Mouse (Mus musculus) gastrocnemius, postnatal 4 days (tissue): ENCODE results near the gene Ripply1. TPM values are rescaled to one million over a fixed set of nuclear protein-coding genes. Genes with fewer than 3 reads are reported as not detected.

Experiments
- DNase-seq, 2 experiments: peaks; one replicate each; pipeline ENCODE4 v3.0.0; 2021 to 2022; ENCODE audit warnings: low spot score in 2 of 2, mixed read lengths in 2 of 2
- long read RNA-seq, 2 experiments: library from polyadenylated mRNA; stranded (forward); transcript quantifications; one replicate each; pipeline ENCODE4 v2.0.0; 2021
- total RNA-seq, 2 experiments: library from RNA; stranded (reverse); gene quantifications; 2 replicates each; pipeline ENCODE4 v1.2.3; 2021

Gene Ripply1
- 1 to 10 TPM; 2.8 to 3.7 TPM for total RNA-seq
- long read RNA-seq, experiment 1 = 0 reads
- long read RNA-seq, experiment 2, partial matches to known transcripts = 0 of 1 reads
- long read RNA-seq, experiment 2, other reads (novel, unspliced or antisense) = 1 of 1 reads

DNA sequence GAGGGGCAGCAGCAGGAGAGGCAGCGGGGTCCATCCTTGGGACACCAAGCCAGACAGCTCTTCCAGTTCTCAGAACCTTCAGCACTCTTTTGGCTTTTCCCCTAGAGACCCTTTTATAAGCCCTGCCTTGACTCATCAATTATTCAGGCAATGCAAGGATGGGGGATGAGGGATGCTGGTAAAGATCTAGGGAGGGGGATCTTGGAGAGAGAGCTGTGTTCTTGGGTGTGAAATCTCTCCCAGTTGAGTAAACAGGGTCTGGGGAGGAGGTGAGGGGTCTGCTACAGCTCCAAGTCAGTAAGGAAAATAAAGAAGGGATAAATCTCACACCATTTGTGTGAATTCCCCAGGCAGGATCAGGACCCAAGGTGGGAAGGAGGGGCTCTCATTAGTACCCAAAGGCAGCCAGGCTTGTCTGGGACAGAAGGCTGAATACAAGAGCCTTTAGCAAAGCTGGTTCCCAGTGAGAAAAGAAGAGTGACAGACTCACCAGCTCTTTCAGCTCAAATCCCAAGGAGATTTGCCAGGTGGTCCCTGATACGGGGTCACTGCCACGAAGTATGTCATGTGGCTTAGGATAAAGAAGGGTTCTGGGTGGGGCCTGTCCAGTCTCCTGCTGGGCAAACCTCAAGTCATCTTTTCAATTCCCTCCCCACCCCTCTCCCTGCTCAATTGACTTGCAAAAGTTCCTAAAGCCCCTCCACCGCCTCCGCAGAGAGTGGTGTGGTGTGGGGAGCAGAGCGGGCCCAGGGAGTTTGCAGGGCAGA is at the start of gene Ripply1:
Ripply1 (minus strand) TSS at position 76 of the 767 bp plus-strand sequence.
- no peak for DNase-seq

DNA sequence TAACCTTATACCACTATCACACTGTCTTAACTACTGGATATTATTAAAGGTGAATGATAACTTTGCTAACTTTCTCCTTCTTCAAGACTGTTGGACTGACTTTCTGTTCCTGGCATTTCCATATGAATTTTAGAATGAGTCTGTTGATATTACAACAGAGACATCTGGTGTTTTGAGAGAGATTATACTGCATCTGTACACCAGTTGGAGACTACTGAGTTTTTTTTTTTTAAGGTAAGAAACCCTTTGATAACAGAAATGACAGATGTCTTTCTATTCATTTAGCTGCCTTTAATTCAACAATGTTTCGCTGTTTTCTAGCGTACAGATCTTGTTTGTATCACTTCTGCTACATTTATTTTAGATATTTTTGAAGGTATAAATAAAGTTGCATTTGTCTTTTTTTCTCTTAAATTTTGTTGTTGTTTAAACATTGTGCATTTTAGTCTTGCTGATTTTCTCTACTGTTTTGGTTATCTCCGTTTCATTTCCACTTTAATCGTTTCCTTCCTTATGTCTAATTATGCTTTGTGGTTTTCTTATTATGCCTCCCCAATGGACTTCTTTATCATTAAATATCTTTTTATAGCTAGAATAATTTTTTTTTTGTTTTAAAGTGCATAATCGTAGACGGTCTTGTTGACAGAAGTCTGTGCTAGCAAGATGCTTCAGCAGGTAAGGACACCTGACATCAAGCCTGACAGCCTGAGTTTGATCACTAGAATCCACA is 46.4 kb upstream of the Ripply1 start:
- no peak for DNase-seq

DNA sequence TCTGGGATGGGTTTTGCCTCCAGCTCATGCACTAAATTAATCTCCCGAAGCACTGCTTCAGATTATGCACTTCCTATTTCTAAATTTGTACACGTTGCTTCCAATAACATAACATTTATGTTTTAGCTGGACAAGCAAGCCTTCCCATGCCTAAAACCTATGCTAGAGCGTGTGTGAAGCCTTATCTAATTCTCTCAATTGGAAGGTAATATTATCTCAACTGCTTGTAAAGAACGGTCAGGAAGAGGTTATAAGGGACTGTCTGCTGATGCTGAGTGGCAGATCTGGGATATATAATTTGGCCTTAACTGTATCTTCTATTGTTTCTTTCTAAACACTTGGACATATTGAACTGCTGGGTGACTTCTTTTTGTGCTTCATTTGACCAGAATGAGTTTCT is 44.8 kb upstream of the Ripply1 start:
- no peak for DNase-seq

DNA sequence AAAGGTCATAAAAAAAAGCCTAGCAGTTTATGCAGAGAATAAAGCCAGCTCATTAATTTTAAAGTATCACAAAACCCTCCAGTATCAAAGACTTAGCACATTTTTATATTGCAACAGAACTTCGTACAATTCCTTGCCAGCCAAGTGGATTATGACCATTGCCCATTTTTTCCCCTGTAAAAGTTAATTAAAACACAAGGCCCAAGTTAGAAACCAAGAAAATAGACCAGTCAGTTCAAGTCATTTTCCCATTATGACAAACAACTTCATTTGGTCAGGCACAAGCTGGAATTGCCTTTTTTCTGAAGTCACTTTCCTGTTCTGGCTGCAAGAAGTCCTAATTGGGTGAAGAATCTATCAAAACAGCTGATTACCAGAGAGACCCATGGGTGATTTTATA is 43.2 kb upstream of the Ripply1 start:
- no peak for DNase-seq

DNA sequence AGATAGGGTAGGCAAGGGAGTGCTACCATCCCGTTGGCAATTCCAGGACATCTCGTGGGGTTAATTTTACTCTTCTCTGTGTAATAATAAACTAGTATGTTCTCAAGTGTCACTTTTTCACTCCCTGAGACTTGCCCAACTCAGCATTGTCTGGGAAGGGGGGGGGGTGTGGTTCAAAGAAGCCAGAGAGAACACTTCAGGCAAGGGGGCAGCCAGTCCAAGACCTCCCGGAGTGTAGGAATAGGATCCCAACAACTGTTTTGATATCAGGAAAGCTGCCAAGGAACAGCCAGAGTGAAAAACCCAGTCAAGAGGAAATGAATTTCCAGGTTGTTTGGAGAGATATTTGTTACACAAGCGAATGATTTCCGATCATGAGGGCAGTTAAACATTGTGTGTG is 33.0 kb upstream of the Ripply1 start:
- DNase-seq = no peak

DNA sequence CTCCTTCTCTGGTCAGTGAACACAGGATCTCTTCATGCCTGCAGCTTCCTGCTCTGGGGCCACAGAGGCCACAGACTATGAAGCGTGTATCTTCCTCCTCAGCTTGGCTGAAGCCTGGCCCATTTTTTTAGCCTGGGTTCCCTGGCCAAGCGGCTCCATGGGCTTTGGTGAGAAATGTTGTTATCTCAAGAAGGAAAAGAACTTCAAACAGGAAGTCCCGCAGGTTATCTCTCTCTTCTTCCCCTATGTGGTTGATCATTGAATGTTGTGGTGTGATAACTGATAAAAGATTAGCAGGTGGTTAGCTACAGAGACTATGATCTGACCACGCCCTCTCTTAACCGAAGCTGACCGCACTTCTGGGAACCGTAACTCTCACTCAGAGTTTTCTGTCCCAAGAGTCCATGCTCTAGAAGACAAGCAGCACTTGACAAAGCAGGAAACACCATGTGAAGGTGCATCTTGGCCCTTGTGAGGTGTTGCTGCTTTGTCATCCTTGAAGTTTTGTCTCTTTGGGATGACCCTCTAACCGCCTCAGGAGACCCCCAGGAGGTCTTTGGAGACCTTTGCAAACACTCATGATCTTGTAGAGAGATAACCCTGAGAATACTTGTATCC is 32.0 kb upstream of the Ripply1 start:
- DNase-seq = no peak

DNA sequence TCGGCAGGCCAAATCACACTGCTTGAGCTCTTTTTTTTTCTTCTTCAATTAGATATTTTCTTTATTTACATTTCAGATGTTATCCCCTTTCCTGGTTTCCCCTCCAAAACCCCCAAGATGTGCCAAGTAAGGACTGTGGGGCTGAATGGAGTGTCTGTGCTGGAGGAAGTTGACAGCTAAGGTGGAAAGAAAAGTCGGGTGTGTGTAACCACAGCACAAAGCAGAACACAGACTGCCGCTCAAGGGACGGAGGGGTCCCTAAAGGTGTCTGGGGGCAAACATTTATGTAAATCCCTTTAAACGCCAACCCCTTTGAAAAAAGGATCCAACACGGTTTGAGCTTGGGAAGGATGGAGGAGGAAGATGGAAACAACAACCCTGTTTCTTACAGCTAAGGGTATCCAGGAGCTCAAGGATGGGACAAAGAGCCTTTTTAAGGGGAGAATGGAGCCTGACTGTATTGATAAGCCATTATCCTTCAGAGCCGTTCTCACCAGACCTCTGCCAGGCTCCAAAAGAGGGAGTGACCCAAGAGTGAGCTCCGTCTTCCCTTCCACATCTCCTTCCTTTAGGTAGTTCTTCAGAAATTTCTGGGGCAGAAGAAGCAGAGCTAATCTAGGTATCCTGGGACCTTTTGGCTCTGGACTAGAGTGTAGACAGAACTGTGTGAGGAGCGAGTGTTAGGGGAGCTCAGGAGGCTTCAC is 31.3 kb upstream of the Ripply1 start:
- no peak for DNase-seq

DNA sequence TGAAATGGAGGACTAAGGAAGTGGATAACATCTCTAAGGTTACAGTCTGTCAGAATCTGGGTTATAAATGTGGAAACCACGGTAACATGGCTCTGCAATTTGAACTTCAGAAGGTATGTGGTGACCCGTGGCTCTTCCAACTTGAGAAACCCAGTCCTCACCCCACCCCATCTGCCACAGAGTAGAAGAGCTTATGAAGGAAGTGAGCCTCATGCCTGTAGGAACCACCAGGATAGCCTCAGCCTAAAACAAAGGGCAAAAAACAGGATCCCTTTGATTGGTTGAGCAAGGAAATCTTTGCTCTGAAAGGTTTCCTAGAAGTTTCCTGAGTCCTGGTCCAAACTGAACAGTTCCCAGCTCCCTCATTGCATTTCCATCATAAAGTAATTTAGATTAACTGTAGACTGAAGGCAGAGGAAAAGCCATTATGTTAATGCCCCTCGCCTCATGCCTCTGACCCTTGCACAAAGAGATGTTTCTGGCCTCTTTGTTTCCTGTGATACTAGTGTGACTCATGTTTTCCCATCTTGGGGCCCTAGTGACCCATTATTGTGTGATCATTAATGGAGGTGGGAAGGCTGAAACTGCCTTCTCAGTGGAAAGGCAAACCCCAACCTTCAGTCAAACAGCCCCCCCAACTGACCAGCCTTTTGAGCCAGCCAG is 30.6 kb upstream of the Ripply1 start:
- no peak for DNase-seq

DNA sequence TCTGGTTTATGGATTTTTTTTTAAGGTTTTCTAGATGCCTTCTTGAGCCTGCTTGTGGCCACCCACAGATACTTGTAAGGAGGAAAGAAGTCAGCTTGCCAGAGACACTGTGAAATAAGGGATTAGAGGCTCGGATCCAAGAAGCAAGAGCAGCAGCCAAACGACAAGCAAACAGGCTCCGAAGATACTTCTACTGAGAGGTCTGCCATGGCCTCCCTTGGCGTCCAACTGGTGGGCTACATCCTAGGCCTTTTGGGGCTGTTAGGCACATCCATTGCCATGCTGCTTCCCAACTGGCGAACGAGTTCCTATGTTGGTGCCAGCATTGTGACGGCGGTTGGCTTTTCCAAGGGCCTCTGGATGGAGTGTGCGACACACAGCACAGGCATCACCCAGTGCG is 26.3 kb upstream of the Ripply1 start:
- peak in 1 of 2 experiments; percentile 9 for DNase-seq

DNA sequence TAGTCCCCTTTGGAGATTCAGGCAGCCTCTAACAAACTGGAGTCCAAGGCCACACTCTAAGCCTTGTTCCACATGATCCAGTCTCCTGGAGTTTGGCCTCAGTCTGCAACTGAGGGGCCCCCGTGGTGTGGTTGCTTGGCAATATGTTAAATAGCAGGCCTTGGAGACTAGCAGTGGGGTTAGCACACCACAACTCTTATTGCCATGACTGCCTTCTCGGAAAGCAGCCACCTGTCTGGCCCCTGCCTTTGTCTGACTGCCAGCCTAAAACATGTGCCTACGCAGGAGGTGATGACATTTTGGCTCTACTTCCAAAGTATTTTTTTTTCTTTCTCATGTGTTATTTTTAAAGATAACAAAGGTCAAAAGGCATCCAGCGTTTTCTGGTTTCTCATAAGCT is 25.9 kb upstream of the Ripply1 start:
- peak in 1 of 2 experiments; percentile 12 for DNase-seq

DNA sequence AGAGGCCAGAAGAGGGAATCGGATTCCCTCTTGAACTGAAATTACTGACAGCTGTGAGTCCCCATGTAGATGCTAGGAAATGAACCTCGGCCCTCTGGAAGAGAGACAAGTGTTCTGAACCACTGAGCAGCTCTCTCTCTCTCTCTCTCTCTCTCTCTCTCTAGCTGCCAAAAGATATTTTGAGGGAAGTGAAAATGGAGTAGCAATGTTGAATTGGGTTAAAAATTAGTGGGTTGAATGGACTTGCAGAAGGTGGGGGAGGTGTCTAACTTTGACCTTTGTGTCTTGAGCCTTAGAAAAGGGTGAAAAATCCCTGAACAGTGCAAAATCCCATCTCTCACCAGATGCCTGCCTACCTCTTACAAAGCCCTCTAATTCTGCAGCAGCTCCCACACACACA is 25.2 kb upstream of the Ripply1 start:
- DNase-seq = no peak

DNA sequence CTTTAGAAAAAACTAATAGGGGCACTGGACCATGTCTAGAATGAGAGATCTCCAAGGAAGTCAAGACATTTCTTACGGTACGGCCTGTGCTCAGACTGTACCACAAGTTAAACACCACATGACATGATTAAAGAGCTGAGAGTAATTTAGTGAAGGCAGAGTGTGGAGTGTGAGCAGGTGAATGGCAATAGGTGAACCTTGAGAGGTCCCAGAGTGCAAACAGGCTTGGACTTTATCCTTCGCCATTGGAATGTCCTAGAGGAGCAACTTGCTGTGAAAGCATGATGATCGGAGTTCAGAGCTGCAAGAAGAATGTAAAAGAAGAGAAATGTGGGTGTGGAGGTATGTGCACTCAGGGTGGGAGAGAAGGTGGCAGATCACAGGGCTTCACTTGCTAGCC is 23.8 kb upstream of the Ripply1 start:
- DNase-seq = no peak

DNA sequence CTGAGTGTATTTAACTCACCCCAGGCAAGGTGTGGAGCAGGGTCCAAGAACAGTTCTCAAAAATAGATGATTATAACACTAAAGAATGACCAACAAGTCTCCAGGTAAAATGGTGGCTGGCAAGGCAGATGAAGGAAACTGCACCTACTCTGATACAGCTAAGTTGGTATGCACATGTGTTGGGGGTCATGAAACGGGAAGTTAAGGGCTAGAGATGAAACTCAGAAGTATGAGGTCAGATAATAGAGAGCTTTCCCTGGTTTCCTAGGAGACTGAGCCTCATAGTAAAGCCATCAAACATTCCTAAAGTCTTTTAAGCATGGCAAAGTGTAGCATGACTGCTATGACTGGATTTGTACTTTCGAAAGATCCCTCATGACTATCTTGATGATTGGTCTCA is 20.9 kb upstream of the Ripply1 start:
- DNase-seq = no peak

DNA sequence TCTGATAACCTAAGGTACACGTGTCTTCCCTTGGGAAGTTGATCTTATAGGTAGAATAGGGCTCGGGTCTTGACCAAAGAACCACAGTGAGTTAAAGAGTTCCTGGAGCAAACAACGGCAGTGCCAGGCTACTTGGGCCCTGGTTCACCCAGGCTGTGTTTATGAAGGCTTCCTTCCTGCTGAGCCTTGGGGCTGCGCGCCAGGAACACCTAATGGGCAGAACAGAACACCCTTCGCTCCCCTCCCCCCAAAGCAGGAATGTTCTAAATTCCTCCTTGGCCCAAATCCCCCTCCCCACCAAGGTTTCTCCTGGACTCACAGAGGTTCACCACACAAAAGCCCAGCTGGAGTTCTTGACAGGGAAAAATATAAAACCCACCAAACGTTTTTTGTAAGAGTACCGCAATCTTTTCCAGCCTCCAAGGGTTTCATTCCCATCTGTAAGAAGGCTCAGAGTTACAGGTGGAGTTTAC is 18.3 kb upstream of the Ripply1 start, which contains the start of gene Cldn2:
Cldn2 (plus strand) TSS at position 423 of the 473 bp plus-strand sequence.
- no peak for DNase-seq

DNA sequence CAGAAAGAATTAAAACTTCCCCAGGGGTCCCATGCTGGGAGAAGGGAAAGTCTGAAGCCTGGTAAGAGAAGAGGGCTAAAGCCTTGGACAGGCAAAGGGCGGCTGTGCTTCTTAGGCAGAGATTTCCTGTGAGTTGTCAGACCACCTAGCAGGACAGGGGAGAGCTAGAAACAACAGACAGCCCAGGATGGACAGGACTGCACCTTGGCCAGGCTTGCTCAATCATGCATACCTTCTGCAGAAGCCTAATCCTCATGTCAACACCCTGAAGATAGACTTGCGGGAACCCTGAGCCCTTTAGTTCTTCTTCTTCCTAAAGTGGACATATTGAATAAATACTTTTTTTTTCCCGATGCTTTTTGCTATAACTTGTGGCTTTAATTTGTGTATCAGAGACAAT is 17.8 kb upstream of the Ripply1 start:
- DNase-seq = no peak

DNA sequence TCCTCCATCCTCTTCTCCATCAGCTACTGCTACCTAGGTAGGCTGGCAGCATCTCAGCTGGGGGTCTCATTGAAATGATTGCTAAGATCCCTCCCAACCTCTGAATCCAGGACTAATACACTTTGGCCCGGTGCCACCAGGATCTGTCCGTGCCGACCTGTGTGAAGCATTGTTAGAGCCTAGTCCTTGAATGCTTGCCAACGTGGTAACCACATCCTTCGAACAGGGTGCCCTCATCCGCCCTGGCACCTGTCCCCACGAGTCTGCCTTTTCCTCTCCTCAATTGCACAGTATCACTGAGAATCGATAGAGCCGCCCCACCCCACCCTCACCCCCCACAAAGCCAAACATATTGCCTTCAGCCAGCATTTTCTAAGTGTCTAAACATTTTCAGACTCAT is 15.7 kb upstream of the Ripply1 start:
- no peak for DNase-seq

DNA sequence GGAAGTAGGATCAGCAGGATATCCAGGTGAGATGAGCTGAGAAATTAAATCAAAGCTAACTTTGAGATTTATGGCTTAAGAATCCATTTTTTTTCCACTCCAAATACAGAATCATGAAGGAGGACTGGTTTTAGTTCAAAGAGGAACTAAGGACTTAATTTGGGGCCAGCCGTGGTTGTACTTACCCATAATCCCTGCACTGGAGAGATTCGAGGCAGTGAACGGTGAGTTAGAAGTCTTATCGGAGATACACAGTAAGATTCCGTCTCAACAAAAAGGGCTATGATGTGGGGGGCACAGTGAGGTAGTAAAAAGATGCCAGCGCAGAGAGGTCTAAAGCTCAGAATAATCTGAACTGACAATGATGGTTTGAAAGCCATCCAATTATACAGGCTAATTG is 13.9 kb upstream of the Ripply1 start:
- no peak for DNase-seq

DNA sequence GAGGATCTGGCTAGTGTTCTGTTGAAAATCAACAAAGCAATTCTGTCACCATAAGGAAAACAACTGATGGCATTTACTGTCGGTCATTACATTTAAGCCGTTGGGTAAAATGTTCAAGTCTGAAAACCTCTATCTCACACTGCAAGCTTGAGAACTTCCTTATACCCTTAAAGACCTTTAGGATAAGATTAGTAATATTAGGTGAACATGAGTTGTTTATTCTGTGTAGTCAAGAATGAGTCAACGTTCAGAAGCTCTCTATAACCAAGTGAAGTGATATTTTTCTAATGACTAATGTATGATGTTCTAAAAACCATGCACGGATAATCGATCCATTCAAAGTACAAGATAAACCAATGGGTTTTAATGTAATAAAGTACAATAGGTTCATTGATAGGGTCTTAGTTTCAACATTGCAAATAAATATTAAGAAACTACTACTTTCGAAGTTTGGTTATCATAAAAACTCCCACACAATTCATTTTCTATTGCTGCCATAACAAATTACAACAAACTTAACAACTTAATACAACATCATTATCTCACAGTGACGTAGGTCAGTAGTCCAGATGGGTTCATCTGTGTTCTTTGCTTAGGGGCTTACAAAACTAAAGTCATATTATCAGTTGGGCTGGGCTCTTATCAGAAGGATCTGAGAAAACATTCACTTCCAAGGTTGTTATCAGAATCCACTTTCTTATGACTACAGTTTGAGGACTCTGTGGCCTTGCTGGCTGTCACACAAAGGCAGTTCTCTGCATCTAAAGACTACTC is 12.1 kb upstream of the Ripply1 start:
- DNase-seq = no peak

DNA sequence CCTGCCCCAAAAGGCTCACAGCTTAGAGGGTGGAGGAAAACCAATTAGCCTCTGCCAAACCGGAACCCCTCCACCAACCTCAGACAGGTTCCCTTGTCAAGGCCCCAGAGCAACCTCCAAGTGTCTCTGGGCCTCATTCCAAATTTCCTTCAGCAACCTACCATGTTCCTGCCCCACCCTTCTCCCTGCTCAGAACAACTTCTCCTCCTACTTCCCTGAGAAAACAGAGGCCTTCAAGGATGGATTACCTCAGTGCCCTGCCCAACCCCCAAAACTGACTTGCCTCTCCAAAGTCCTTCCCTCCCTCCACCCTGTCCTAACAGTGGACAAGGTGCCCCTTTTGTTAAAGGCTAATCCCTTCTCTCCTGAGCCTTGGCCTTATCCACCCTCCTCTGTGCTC is 3.6 kb upstream of the Ripply1 start:
- DNase-seq = no peak

DNA sequence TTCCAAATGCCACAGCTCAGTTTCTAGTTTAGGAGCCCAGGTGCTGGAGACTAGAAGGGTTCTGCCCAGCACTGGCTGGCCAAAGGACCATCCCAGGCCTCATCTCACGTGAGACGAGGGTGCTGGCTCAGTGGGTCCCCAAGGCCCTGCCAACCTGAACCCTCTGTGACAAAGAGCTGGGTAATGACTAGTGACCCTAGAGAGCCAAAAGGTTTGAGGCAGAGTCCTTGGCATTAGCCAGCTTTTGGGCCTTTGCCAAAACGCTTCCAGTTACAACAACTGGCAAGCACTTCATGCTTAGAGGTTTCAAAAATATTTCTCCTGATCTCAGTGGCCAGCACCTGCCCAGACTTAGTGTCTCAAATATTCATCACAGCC is 881 bp upstream of the Ripply1 start:
- peak in 1 of 2 experiments; percentile 40 for DNase-seq
